Mouse (Mus musculus) layer of hippocampus, adult 18-20 months (tissue): ENCODE data around the gene Tex21. TPM values are rescaled to one million over a fixed set of nuclear protein-coding genes. Genes with fewer than 3 reads are reported as not detected.

Source experiments
- DNase-seq, 2 experiments: peaks; one replicate each; pipeline ENCODE4 v3.0.0; 2022; ENCODE audit warnings: low spot score in 2 of 2
- long read RNA-seq: library from polyadenylated mRNA; stranded (forward); transcript quantifications from one replicate; pipeline ENCODE4 v2.0.0, GENCODE M21; 2021
- total RNA-seq, 2 experiments: library from RNA; stranded (reverse); gene quantifications; 2 replicates each; pipeline ENCODE4 v1.2.3; 2021

Tex21 gene
- total RNA-seq: not detected
- long read RNA-seq: 0 reads

- no peak for DNase-seq
Observed at GRCm38 (mm10) chr12:76246646-76247045, at the start of gene Tex21. Gene Tex21, minus strand, starts transcription at chr12:76246746.

GRCm38 (mm10) chr12:76293192-76293591 is 46.6 kb upstream of the Tex21 start:
- DNase-seq: peak in 1 of 2 experiments; percentile 60

- DNase-seq: no peak
Observed at GRCm38 (mm10) chr12:76290271-76290670, 43.7 kb upstream of the Tex21 start.

GRCm38 (mm10) chr12:76289428-76289827 is 42.9 kb upstream of the Tex21 start:
- DNase-seq: no peak

- DNase-seq: no peak
Observed at GRCm38 (mm10) chr12:76288494-76288893, 41.9 kb upstream of the Tex21 start.

GRCm38 (mm10) chr12:76287986-76288385 is 41.4 kb upstream of the Tex21 start:
- DNase-seq: peak in 1 of 2 experiments; percentile 57

GRCm38 (mm10) chr12:76285418-76285817 is 38.9 kb upstream of the Tex21 start:
- DNase-seq: no peak

- no peak for DNase-seq
Observed at GRCm38 (mm10) chr12:76282532-76283173, 36.1 kb upstream of the Tex21 start.

- no peak for DNase-seq
Observed at GRCm38 (mm10) chr12:76282132-76282531, 35.6 kb upstream of the Tex21 start.

GRCm38 (mm10) chr12:76281111-76281660 is 34.6 kb upstream of the Tex21 start:
- no peak for DNase-seq

- peak in 1 of 2 experiments; percentile 44 for DNase-seq
Observed at GRCm38 (mm10) chr12:76280556-76280955, 34.0 kb upstream of the Tex21 start.

GRCm38 (mm10) chr12:76278209-76278608 is 31.7 kb upstream of the Tex21 start:
- peak in 1 of 2 experiments; percentile 57 for DNase-seq

GRCm38 (mm10) chr12:76272610-76273524 is 26.3 kb upstream of the Tex21 start:
- no peak for DNase-seq

GRCm38 (mm10) chr12:76271516-76271915 is 25.0 kb upstream of the Tex21 start:
- no peak for DNase-seq

- DNase-seq: no peak
Observed at GRCm38 (mm10) chr12:76269196-76269595, 22.6 kb upstream of the Tex21 start.

- DNase-seq: no peak
Observed at GRCm38 (mm10) chr12:76268686-76269085, 22.1 kb upstream of the Tex21 start.

GRCm38 (mm10) chr12:76266875-76267274 is 20.3 kb upstream of the Tex21 start:
- peak in 1 of 2 experiments; percentile 80 for DNase-seq

GRCm38 (mm10) chr12:76265001-76265400 is 18.5 kb upstream of the Tex21 start:
- DNase-seq: no peak

GRCm38 (mm10) chr12:76264325-76264965 is 17.9 kb upstream of the Tex21 start:
- peak in 1 of 2 experiments; percentile 84 for DNase-seq

GRCm38 (mm10) chr12:76263876-76264275 is 17.3 kb upstream of the Tex21 start:
- no peak for DNase-seq

- no peak for DNase-seq
Observed at GRCm38 (mm10) chr12:76262918-76263317, 16.4 kb upstream of the Tex21 start.
